Mouse (Mus musculus) limb, embryonic 14.5 days (tissue): ENCODE measurements around the gene Snx30. TPM values are rescaled to one million over a fixed set of nuclear protein-coding genes. Genes with fewer than 3 reads are reported as not detected.

Experiments
- ATAC-seq: fragments of 200-750 bp; cut with Nextera tagmentation; 2 replicates; pipeline ENCODE4 v1.8.0; 2017; ENCODE audit warnings: low read depth, moderate number of reproducible peaks, moderate TSS enrichment; ENCODE audit not compliant: low FRiP score
- DNase-seq: peaks from one replicate; pipeline ENCODE4 v3.0.0-alpha.2; 2015; ENCODE audit warnings: low spot score
- H3K27ac ChIP-seq: fragments of 300-500 bp; sonication (generic); replicated peaks from 2 replicates; pipeline ENCODE4 v1.5.1; 2014; ENCODE audit warnings: low read depth, mild to moderate bottlenecking, low read length, moderate library complexity, mixed read lengths
- H3K27me3 ChIP-seq: fragments of 300-500 bp; sonication (generic); 2 replicates; pipeline ENCODE4 v1.6.1; 2014; ENCODE audit warnings: low read length, mixed read lengths; ENCODE audit not compliant: control insufficient read depth, insufficient read depth
- H3K36me3 ChIP-seq: fragments of 300-500 bp; sonication (generic); 2 replicates; pipeline ENCODE4 v1.6.1; 2014; ENCODE audit warnings: mild to moderate bottlenecking, low read length, moderate library complexity, mixed read lengths; ENCODE audit not compliant: control insufficient read depth, insufficient read depth
- H3K4me1 ChIP-seq: fragments of 300-500 bp; sonication (generic); 2 replicates; pipeline ENCODE4 v1.6.1; 2014; ENCODE audit warnings: antibody characterized with exemption, low read length, mixed read lengths; ENCODE audit not compliant: control insufficient read depth, insufficient read depth
- H3K4me2 ChIP-seq: fragments of 300-500 bp; sonication (generic); replicated peaks from 2 replicates; pipeline ENCODE4 v1.6.1; 2014; ENCODE audit warnings: low read depth, mild to moderate bottlenecking, low read length, moderate library complexity; ENCODE audit not compliant: severe bottlenecking
- H3K4me3 ChIP-seq: fragments of 300-500 bp; sonication (generic); replicated peaks from 2 replicates; pipeline ENCODE4 v1.5.1; 2014; ENCODE audit warnings: low read length
- H3K9ac ChIP-seq: fragments of 300-500 bp; sonication (generic); 2 replicates; pipeline ENCODE4 v1.6.1; 2014; ENCODE audit warnings: mild to moderate bottlenecking, low read depth, low read length, moderate library complexity; ENCODE audit not compliant: severe bottlenecking
- H3K9me3 ChIP-seq: fragments of 300-500 bp; sonication (generic); 2 replicates; pipeline ENCODE4 v1.6.1; 2016; ENCODE audit warnings: low read length; ENCODE audit not compliant: control insufficient read depth
- POLR2A ChIP-seq: fragments of 200-500 bp; IDR thresholded peaks from 2 replicates; pipeline ENCODE4 v1.8.0; 2012; ENCODE audit warnings: inconsistent platforms, mild to moderate bottlenecking, moderate library complexity, borderline replicate concordance; ENCODE audit not compliant: insufficient read depth, insufficient read length; ENCODE audit errors: extremely low read depth
- WGBS: fragments of 180-500 bp; shearing (Covaris S2); extraction: QIAGEN DNeasy Blood & Tissue Kit; methylation state at CpG from one replicate; pipeline ENCODE4 v1.1.7; 2014; 5-methylcytosine and 5-hydroxymethylcytosine counted together
- polyA plus RNA-seq, 2 experiments: library from polyadenylated mRNA; depleted of rRNA in 1 of 2; stranded (reverse) in 1 of 2; unstranded in 1 of 2; fragments of >200 nt; fragmentation: Nextera tagmentation in 1 of 2; extraction: Ambion mirVana in 1 of 2; gene quantifications; 2 replicates each; pipeline versions ENCODE4 v1.2.1 to v1.2.3; 2012 to 2014

Snx30 gene
- polyA plus RNA-seq, 2 experiments, result 7.2 to 12.0 TPM

DNA sequence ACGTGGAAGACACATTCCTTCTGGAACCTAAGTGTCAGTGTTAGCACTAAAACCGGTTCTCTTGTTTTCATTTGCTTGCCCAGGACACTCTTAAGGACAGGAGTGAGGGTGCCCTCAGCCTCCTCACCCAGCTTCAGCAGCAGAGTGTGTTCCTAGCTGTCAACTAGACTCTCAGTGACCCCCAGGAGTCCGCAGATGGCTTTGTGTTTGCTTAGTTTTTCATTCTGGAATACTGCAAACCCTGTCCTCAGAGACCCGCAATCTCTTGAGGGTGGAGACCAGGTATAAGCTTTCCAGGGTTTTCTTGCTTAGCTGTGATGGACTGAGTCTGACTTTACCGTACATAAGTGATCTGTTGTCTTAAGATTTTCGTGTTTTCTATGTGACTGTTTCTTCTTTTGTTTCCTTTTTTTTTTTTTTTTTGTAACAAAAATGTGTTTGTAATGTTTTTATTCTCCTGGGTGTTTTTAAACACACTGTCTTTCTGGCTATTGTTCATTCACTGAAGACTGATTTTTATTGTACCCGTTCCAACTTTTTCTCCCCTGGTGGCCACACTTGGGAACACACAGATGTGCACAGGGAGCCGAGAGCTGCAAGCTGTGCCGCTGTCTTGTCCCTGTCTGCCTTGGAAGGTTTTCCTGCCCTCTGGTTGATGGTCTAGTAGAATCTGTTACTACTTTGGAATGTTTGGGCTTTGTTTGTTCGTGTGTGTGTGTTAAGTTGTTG lies 44.8 kb upstream of the Snx30 start:
- TF ChIP-seq POLR2A, result no peak
- no peak overlapping the region for H3K9ac ChIP-seq
- peaks cover 16% of the 10 kb centered on the region; the same call in 1 of the 2 replicates for H3K4me1 ChIP-seq
- no peaks in the 10 kb centered on the region for H3K36me3 ChIP-seq
- no peak overlapping the region for H3K4me2 ChIP-seq
- no peaks in the 10 kb centered on the region for H3K9me3 ChIP-seq
- peak; percentile 35 for DNase-seq
- no peak overlapping the region for H3K4me3 ChIP-seq
- no peak for ATAC-seq
- no peak overlapping the region for H3K27ac ChIP-seq
- H3K27me3 ChIP-seq, result no peaks in the 10 kb centered on the region
- 58% methylated on average over 10 of the region's 10 CpGs for WGBS

DNA sequence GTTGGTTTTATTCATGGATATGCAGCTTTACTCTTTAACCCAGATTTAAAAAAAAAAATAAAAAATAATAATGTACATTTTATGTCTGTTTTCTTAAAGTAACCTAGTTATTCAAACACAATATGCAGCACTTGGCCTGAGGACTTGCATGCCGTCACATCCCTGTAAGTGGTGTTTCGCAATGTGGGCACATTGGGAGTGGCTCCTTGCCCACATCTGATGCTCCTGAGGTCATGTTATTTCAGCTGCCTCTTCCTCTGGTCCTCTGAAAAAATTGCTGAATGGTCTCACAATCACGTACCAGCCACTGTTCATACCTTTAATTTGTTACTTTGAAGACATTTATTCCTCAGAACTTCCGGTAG lies 44.3 kb upstream of the Snx30 start:
- H3K4me2 ChIP-seq, result no peak overlapping the region
- WGBS, result 82% methylated on average over 4 of the region's 4 CpGs
- H3K9me3 ChIP-seq, result no peaks in the 10 kb centered on the region
- H3K36me3 ChIP-seq, result no peaks in the 10 kb centered on the region
- peaks cover 16% of the 10 kb centered on the region; the same call in 1 of the 2 replicates for H3K4me1 ChIP-seq
- no peak for TF ChIP-seq POLR2A
- H3K9ac ChIP-seq, result no peak overlapping the region
- H3K27ac ChIP-seq, result no peak overlapping the region
- DNase-seq (no peak), ATAC-seq (no peak)
- no peaks in the 10 kb centered on the region for H3K27me3 ChIP-seq
- no peak overlapping the region for H3K4me3 ChIP-seq

DNA sequence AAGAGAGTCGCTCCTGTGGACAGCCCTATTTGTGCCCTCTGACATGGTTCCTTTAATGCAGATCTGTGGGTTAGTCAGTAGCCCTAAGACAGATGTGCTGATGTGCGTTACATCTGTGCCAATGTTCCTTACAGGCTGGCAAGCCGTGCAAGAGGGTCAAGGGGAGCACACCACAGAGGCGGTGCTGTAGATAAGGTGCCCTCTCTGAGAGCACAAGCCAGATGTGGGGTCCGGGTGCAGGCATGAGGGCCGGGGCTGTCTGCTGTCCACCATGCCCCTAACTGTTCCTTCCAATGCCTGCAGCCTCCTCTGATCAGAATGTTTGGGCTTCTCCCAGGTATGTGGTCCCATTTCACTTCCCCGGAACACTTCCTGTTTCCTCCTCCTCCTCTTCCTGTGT lies 40.7 kb upstream of the Snx30 start:
- peaks cover 9% of the 10 kb centered on the region; the same call in 1 of the 2 replicates for H3K4me1 ChIP-seq
- ATAC-seq, result no peak; the same call in 1 of the 2 replicates
- no peaks in the 10 kb centered on the region for H3K27me3 ChIP-seq
- no peak overlapping the region for H3K9ac ChIP-seq
- DNase-seq, result no peak
- peaks cover 9% of the 10 kb centered on the region; the same call in 1 of the 2 replicates for H3K36me3 ChIP-seq
- no peak overlapping the region for H3K4me3 ChIP-seq
- 0 out of 2 replicates have a peak overlapping the region, but pooled peaks have one; percentile 17 for H3K4me2 ChIP-seq
- no peaks in the 10 kb centered on the region for H3K9me3 ChIP-seq
- 67% methylated on average over 7 of the region's 7 CpGs for WGBS
- TF ChIP-seq POLR2A, result no peak
- no peak overlapping the region for H3K27ac ChIP-seq

DNA sequence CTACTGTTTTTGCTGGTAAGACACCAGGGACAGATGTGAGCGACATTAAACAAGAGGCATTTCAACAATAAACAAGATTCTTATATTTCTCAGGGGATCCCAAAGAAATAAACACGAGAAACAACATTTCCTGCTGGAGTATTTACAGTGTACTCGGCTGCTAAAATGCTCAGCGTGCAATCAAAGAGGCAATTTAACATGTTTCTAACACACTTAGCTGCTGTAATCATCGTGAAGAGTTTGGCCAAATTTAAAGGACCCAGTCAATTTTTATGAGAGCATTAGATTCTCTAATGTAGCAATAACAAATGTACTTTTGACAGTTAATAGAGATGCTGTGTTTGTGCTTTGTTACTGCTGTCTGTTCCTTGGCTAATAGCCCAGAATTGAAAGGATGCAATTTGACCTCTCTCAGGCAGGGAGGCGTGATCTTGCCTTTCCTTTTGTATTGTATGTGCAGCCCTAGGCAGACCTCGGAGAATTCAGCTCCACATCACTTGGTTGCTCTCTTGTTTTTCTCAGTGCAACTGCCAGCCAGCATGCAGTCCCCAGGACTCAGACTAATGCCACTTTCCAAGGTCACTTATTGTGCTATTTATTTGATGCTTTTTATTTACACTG lies 40.1 kb upstream of the Snx30 start:
- Histone ChIP-seq H3K4me1 (peaks cover 6% of the 10 kb centered on the region; the same call in 1 of the 2 replicates), H3K36me3 (peaks cover 15% of the 10 kb centered on the region), H3K9me3 (no peaks in the 10 kb centered on the region), H3K4me2 (0 out of 2 replicates have a peak overlapping the region, but pooled peaks have one; percentile 17), H3K9ac (no peak overlapping the region), H3K27me3 (no peaks in the 10 kb centered on the region), H3K4me3 (no peak overlapping the region), H3K27ac (no peak overlapping the region)
- TF ChIP-seq POLR2A, result no peak
- DNase-seq (peak; percentile 56), ATAC-seq (no peak; the same call in 1 of the 2 replicates)
- WGBS, result 21% methylated on average over 7 of the region's 7 CpGs

DNA sequence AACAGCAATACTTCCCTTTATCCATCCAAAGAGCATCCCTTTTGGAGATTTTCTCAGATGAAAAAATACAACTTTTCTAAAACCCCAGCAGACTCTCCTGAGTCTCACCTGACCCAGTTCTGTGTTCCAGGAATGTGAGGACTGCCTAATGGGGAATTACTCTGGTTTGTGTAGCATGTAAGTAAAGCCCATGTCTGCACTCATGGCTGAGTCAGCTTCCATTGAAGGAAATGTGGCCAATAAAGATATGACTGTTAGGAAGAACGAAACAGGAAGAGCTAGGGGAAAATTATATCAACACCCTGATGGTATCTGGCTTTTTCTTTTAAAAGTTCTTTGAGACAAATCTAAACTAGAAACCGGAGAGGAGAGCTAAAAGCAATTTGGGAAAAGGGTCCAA lies 37.9 kb upstream of the Snx30 start:
- 85% methylated on average over 2 of the region's 2 CpGs for WGBS
- no peak overlapping the region for H3K9ac ChIP-seq
- no peak overlapping the region for H3K4me3 ChIP-seq
- H3K36me3 ChIP-seq, result peaks cover 36% of the 10 kb centered on the region
- H3K4me2 ChIP-seq, result no peak overlapping the region
- peaks cover 6% of the 10 kb centered on the region; the same call in 1 of the 2 replicates for H3K4me1 ChIP-seq
- no peaks in the 10 kb centered on the region for H3K9me3 ChIP-seq
- ATAC-seq, result no peak
- no peak for DNase-seq
- no peaks in the 10 kb centered on the region for H3K27me3 ChIP-seq
- H3K27ac ChIP-seq, result no peak overlapping the region
- no peak for TF ChIP-seq POLR2A
